Mouse (Mus musculus): ENCODE measurements around the gene Birc6. TPM values are rescaled to one million over a fixed set of nuclear protein-coding genes. Genes with fewer than 3 reads are reported as not detected.
"Not testable (repeated sequence)": the region's sequence is repeated elsewhere in the genome, so short reads cannot be mapped to it uniquely, and the experiment has no call there.

Birc6 gene
- polyA plus RNA-seq, 1 experiment from 2014 or later, result 108 TPM

- Histone ChIP-seq H3K9ac (replicated peaks) (no peak overlapping the region), H3K36me3 (peaks cover 49% of the 10 kb centered on the region), H3K9me3 (no peaks in the 10 kb centered on the region), H3K4me3 (no peak overlapping the region), H3K27ac (replicated peaks) (no peak overlapping the region), H3K27me3 (no peaks in the 10 kb centered on the region), H3K4me1 (no peaks in the 10 kb centered on the region), H3K4me2 (replicated peaks) (no peak overlapping the region)
- ATAC-seq (ENCODE audit: low FRiP score, low read depth), result no peak
Observed at GRCm38 (mm10) chr17:74673251-74673650, 145.2 kb downstream of the Birc6 start.

- Histone ChIP-seq H3K4me3 (no peak overlapping the region), H3K9me3 (no peaks in the 10 kb centered on the region), H3K36me3 (peaks cover 41% of the 10 kb centered on the region), H3K4me1 (no peaks in the 10 kb centered on the region), H3K4me2 (replicated peaks) (no peak overlapping the region), H3K9ac (replicated peaks) (no peak overlapping the region), H3K27me3 (no peaks in the 10 kb centered on the region), H3K27ac (replicated peaks) (no peak overlapping the region)
- WGBS, result 95% methylated on average over 8 of the region's 8 CpGs
- no peak for ATAC-seq (ENCODE audit: low FRiP score, low read depth)
Observed at GRCm38 (mm10) chr17:74678061-74678460, 150.0 kb downstream of the Birc6 start.

DNA sequence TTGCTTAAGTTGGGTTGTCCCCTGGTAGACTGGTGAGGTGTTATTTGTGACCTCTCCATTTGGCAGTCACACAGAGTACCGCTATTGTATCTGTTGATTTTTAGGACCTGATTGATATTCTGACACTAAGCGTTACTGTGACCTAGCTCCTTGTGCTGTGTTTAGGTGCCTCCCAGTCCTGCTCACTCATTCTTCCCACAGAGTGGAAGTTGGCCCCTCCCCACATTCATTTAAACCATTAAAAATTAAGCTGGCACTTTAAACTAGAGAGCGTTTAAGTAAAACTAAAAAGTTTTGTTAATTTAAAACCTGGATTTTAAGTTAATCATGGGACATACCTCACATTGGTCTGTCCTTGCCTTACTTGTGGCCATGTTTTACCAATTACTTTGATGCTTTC is 156.8 kb downstream of the Birc6 start:
- Histone ChIP-seq H3K4me2 (replicated peaks) (no peak overlapping the region), H3K36me3 (peaks cover 24% of the 10 kb centered on the region), H3K9me3 (no peaks in the 10 kb centered on the region), H3K4me3 (no peak overlapping the region), H3K9ac (replicated peaks) (no peak overlapping the region), H3K27ac (replicated peaks) (no peak overlapping the region), H3K27me3 (no peaks in the 10 kb centered on the region), H3K4me1 (no peaks in the 10 kb centered on the region)
- no peak for ATAC-seq (ENCODE audit: low FRiP score, low read depth)
- 89% methylated on average over 3 of the region's 3 CpGs for WGBS

GRCm38 (mm10) chr17:74688555-74688954 is 160.5 kb downstream of the Birc6 start:
- no peaks in the 10 kb centered on the region for H3K9me3 ChIP-seq
- H3K27me3 ChIP-seq, result no peaks in the 10 kb centered on the region
- no peak overlapping the region for H3K9ac ChIP-seq (replicated peaks)
- ATAC-seq (ENCODE audit: low FRiP score, low read depth), result no peak
- H3K36me3 ChIP-seq, result peaks cover 45% of the 10 kb centered on the region
- H3K4me1 ChIP-seq, result no peaks in the 10 kb centered on the region
- 97% methylated on average over 2 of the region's 2 CpGs for WGBS
- no peak overlapping the region for H3K4me2 ChIP-seq (replicated peaks)
- no peak overlapping the region for H3K27ac ChIP-seq (replicated peaks)
- H3K4me3 ChIP-seq, result no peak overlapping the region

GRCm38 (mm10) chr17:74689406-74689805 is 161.3 kb downstream of the Birc6 start:
- peaks cover 49% of the 10 kb centered on the region for H3K36me3 ChIP-seq
- WGBS, result 92% methylated on average over 4 of the region's 4 CpGs
- ATAC-seq (ENCODE audit: low FRiP score, low read depth), result no peak

DNA sequence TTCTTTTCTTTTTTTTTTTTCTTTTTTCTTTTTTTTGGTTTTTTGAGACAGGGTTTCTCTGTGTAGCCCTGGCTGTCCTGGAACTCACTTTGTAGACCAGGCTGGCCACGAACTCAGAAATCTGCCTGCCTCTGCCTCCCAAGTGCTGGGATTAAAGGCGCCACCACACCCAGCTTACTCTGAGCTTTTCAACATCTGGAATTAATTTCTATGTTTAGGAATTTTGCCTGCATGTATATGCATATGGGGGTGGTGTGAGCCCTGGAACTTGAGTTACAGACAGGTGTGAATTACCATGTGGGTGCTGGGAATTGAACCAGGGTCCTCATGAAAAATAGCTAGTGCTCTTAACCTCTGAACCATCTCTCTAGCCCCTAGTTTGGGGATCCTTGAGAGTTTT is 173.6 kb downstream of the Birc6 start:
- not testable (repeated sequence) for H3K27me3 ChIP-seq; H3K27ac ChIP-seq (replicated peaks); ATAC-seq (ENCODE audit: low FRiP score, low read depth); H3K4me1 ChIP-seq; H3K4me3 ChIP-seq; H3K9ac ChIP-seq (replicated peaks); H3K4me2 ChIP-seq (replicated peaks); H3K9me3 ChIP-seq
- peaks cover 68% of the 10 kb centered on the region for H3K36me3 ChIP-seq
- WGBS, result 99% methylated on average over 2 of the region's 2 CpGs

More at GRCm38 (mm10) chr17:74689406-74689805, 161.3 kb downstream of the Birc6 start:
- Histone ChIP-seq H3K4me2 (replicated peaks) (no peak overlapping the region), H3K27me3 (no peaks in the 10 kb centered on the region), H3K9ac (replicated peaks) (no peak overlapping the region), H3K4me3 (no peak overlapping the region), H3K4me1 (no peaks in the 10 kb centered on the region), H3K9me3 (no peaks in the 10 kb centered on the region), H3K27ac (replicated peaks) (no peak overlapping the region)

DNA sequence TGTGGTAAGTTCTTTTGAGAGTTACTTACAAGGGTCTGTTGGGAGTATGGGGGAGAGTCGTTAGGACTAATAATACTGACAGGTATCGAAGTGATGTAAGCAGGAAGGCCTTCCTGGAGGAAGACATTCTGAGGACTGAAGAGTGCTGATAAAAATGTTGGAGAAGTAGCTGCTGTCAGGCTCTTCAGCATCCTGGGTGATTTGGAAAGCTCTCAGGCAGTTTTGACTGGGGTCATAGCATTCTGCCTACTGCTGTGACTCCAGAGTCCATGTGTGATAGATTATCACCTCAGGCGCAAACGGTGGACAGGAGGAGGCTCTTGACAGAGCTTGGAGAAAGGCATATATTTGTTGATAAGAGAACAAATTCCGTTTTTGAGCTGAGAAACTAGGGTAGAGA is 177.4 kb downstream of the Birc6 start:
- Histone ChIP-seq H3K27me3 (no peaks in the 10 kb centered on the region), H3K36me3 (peaks cover 31% of the 10 kb centered on the region), H3K9ac (replicated peaks) (no peak overlapping the region), H3K27ac (replicated peaks) (no peak overlapping the region), H3K4me2 (replicated peaks) (no peak overlapping the region), H3K4me1 (no peaks in the 10 kb centered on the region), H3K9me3 (no peaks in the 10 kb centered on the region), H3K4me3 (no peak overlapping the region)
- ATAC-seq (ENCODE audit: low FRiP score, low read depth), result no peak
- 93% methylated on average over 5 of the region's 5 CpGs for WGBS

DNA sequence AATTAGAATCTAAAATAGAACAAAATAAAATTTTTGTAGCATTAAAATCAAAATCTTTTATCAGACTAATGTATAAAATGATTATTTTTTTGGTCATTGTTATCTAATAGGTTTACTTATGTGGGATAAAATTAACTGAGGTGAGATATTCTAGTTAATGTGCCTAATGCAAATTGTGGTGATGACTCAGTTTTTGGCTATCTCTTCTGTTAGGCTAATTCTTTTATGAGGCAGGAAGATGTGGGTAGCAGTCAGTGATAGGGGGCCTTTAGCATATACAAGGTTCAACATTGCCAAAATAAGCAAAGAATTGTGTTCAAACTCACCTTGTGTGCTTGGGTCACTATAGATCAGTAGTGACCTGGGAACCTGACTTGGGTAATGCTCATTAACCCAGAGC is 178.5 kb downstream of the Birc6 start:
- Histone ChIP-seq H3K9ac (replicated peaks) (no peak overlapping the region), H3K4me3 (no peak overlapping the region), H3K27ac (replicated peaks) (no peak overlapping the region), H3K36me3 (peaks cover 21% of the 10 kb centered on the region), H3K9me3 (no peaks in the 10 kb centered on the region), H3K27me3 (no peaks in the 10 kb centered on the region), H3K4me1 (no peaks in the 10 kb centered on the region), H3K4me2 (replicated peaks) (no peak overlapping the region)
- no peak for ATAC-seq (ENCODE audit: low FRiP score, low read depth)

DNA sequence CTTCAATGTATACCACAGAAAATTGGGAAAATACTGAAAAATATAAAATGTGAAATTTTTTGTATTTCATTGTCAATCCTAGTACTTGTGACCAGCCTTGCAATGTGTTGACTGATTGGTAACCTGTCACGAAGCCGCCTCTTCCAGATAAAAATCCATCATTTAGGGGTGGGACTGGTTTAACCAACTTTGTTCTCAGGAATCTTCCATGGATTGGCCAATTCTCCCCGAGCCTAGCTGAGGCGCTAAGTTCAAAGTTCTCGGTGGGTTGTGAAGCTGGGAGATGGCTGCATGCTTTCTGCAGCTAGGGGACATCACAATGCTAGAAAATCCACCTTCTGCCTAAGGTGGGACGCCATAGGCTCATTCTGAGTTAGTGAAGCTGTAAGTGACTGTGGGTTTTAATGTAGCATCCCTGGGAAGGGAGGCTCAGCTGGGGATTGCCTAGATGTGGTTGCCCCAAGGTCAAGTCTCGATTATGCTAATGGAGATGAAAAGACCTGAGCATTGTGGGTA is 179.6 kb downstream of the Birc6 start:
- no peak for ATAC-seq (ENCODE audit: low FRiP score, low read depth)
- H3K9ac ChIP-seq (replicated peaks), result no peak overlapping the region
- WGBS, result 87% methylated on average over 7 of the region's 7 CpGs

GRCm38 (mm10) chr17:74710731-74711130 is 182.6 kb downstream of the Birc6 start:
- no peaks in the 10 kb centered on the region for H3K9me3 ChIP-seq
- H3K4me1 ChIP-seq, result no peaks in the 10 kb centered on the region
- H3K27me3 ChIP-seq, result peaks cover 8% of the 10 kb centered on the region
- no peaks in the 10 kb centered on the region for H3K36me3 ChIP-seq
- no peak overlapping the region for H3K9ac ChIP-seq (replicated peaks)
- 83% methylated on average over 4 of the region's 4 CpGs for WGBS
- H3K4me3 ChIP-seq, result no peak overlapping the region
- no peak overlapping the region for H3K27ac ChIP-seq (replicated peaks)
- ATAC-seq (ENCODE audit: low FRiP score, low read depth), result no peak
- no peak overlapping the region for H3K4me2 ChIP-seq (replicated peaks)

More for the DNA sequence above, 179.6 kb downstream of the Birc6 start:
- Histone ChIP-seq H3K4me2 (replicated peaks) (no peak overlapping the region), H3K27me3 (no peaks in the 10 kb centered on the region), H3K9me3 (no peaks in the 10 kb centered on the region), H3K27ac (replicated peaks) (no peak overlapping the region), H3K4me1 (no peaks in the 10 kb centered on the region), H3K36me3 (peaks cover 14% of the 10 kb centered on the region; the same call in 1 of the 2 replicates), H3K4me3 (no peak overlapping the region)

DNA sequence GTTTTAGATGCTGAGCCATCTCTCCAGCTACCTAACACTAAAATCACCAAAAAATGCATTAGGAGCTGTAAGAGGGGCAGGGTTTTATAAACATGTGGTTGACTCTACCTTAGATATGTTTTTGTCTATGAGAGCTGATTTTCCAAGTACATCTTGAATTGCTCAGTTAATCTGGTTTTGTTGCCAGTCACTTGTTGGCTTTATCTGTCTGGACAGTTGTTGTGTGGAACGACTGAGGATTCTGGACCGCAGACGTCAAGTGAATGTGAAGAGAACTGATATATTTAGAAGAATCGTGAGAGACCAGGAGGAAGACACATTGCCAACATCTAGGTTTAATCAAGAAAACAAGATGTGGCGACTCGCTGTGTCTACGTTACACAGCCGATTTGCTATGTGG is 183.5 kb downstream of the Birc6 start:
- Histone ChIP-seq H3K9me3 (no peaks in the 10 kb centered on the region), H3K4me3 (no peak overlapping the region), H3K4me2 (replicated peaks) (no peak overlapping the region), H3K36me3 (no peaks in the 10 kb centered on the region), H3K4me1 (no peaks in the 10 kb centered on the region), H3K27ac (replicated peaks) (no peak overlapping the region), H3K27me3 (peaks cover 10% of the 10 kb centered on the region), H3K9ac (replicated peaks) (no peak overlapping the region)
- no peak for ATAC-seq (ENCODE audit: low FRiP score, low read depth)
- 91% methylated on average over 8 of the region's 8 CpGs for WGBS

GRCm38 (mm10) chr17:74715128-74715527 is 187.0 kb downstream of the Birc6 start:
- peaks cover 10% of the 10 kb centered on the region for H3K27me3 ChIP-seq
- H3K36me3 ChIP-seq, result no peaks in the 10 kb centered on the region
- peaks cover 9% of the 10 kb centered on the region for H3K4me1 ChIP-seq
- WGBS, result 67% methylated on average over 3 of the region's 3 CpGs
- H3K9ac ChIP-seq (replicated peaks), result no peak overlapping the region
- H3K4me2 ChIP-seq (replicated peaks), result no peak overlapping the region
- H3K4me3 ChIP-seq, result no peak overlapping the region
- ATAC-seq (ENCODE audit: low FRiP score, low read depth), result no peak
- H3K9me3 ChIP-seq, result no peaks in the 10 kb centered on the region
- no peak overlapping the region for H3K27ac ChIP-seq (replicated peaks)

GRCm38 (mm10) chr17:74715724-74716123 is 187.6 kb downstream of the Birc6 start:
- no peak for ATAC-seq (ENCODE audit: low FRiP score, low read depth)
- WGBS, result 64% methylated on average over 1 of the region's 1 CpGs
- H3K4me2 ChIP-seq (replicated peaks), result no peak overlapping the region

More at GRCm38 (mm10) chr17:74715724-74716123, 187.6 kb downstream of the Birc6 start:
- H3K9ac ChIP-seq (replicated peaks), result no peak overlapping the region
- no peaks in the 10 kb centered on the region for H3K36me3 ChIP-seq
- no peak overlapping the region for H3K4me3 ChIP-seq
- no peak overlapping the region for H3K27ac ChIP-seq (replicated peaks)
- H3K4me1 ChIP-seq, result peaks cover 9% of the 10 kb centered on the region
- H3K9me3 ChIP-seq, result no peaks in the 10 kb centered on the region
- H3K27me3 ChIP-seq, result peaks cover 10% of the 10 kb centered on the region

Data from midbrain, embryonic 12.5 days (tissue).